Mouse (Mus musculus) Muller cell, postnatal 12 days (primary cell): ENCODE results near the gene Rhog.
A peak's percentile ranks its signal among the peaks of the same experiment; 100 is the strongest.
"Not testable (repeated sequence)": the region's sequence is repeated elsewhere in the genome, so short reads cannot be mapped to it uniquely, and the experiment has no call there.

Experiments used
- DNase-seq: peaks from one replicate; pipeline ENCODE4 v3.0.0-alpha.2; 2015; ENCODE audit errors: inconsistent ontology term

The Rhog gene

DNA sequence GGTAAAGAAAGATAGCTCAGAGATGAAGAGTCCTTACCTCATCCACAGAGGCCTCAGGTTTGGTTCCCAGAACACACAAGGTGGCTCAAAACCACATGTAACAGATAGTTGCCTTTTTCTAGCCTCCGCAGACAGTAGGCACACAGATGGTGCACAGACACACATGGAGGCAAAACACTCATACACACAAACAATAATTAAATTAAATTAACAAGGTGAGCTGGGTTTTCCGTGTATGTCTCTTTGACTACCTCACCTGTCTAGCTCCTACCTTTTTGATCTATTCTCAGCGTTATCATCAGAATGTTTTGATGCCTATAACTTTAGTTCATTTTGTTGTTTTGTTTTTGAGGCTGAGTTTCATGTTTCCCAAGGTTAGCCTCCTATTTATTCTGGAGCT lies at the start of gene Rhog:
Gene Rhog (minus strand): TSS at position 101 of the 400 bp plus-strand sequence.
- no peak for DNase-seq

DNA sequence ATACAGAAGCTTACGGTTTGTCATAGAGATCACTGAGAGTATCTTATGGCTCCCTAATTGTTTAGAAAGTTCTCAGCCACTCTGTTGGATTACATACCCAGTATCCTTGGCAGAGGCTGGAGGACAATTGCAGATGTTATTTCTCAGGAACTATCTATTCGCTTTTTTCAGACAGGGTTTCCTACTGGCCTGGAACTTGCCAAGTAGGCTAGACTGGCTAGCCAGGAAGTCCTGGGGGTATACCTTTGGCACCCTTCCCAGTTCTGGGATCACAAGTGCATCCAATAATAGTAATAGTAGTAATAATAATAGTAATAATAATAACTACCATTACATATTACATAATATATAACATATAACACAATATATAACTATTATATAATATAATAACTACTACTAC lies 49.7 kb upstream of the Rhog start:
- no peak for DNase-seq

DNA sequence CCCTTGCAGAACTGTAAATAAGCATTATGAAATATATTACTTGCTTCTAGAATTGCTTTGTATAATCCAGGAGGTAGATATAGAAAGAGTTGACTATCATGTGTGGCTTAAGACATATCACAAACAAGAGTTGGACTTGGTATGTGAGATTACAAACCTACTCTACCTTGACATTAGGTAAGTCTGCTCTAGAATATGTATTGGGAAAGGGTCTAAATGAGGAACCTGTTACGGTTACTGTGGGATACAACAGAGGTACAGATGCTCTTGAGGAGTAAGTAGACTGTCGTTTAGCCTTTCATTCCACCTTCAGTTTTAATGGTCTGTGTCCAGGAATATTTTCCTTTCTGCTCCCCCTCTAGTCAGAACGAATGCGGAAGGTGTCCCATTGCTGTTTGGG lies 46.6 kb upstream of the Rhog start:
- no peak for DNase-seq

DNA sequence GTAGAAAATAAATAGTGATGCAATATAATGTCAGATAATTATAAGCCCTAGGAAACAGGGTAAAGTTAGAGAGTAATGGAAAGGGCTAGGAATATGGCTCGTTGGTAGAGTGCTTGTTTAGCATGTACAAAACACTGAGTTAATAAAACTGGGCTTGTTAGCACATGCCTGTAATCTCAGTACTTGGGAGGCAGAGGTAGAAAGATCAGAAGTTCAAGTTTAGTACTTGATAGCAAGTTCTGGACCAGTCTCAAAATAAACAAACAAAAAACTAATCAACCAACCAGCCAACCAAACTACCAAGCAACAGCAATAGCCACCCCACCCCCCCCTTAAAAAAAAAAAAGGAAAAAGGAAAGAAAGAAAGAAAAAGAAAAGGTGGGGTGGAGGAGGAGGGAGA lies 44.9 kb upstream of the Rhog start:
- no peak for DNase-seq

DNA sequence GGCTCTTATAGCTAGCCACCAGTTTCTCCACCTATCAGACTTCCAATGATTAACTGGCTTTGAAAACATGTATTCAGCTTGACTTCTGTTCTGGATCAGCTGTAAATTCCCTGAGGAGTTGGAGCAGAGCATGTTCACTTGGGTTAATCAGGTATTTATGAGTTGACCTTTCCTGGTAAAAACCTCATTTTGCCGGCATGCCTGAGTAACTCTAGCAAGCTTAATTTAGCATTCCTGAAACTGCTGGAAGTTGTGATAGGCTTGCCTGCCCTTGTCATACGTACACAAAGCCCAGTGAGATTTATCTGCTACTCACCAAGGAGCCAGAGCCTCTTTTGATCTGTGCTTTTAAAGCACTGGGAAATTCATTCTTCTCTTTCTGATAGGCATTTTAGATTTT lies 37.4 kb upstream of the Rhog start:
- peak; percentile 52 for DNase-seq

DNA sequence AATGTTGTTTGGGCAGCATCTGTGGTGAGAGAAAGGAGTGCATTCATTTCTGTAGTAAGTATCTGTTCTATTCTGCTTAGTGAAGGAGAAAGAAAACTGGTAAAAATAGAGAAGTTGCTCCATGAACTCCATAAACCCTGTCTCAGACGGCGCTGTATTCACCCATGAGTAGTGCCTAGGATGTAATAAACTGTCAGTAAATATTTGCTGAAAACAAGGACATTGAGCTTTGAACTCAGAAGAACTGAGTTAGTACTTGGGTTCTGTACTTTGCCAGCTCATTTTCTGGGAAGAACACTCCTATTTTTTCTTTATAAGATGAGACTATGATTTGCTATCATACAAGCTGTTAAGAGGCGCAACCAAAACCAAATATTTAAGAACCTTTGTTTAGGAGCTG lies 36.4 kb upstream of the Rhog start:
- no peak for DNase-seq

DNA sequence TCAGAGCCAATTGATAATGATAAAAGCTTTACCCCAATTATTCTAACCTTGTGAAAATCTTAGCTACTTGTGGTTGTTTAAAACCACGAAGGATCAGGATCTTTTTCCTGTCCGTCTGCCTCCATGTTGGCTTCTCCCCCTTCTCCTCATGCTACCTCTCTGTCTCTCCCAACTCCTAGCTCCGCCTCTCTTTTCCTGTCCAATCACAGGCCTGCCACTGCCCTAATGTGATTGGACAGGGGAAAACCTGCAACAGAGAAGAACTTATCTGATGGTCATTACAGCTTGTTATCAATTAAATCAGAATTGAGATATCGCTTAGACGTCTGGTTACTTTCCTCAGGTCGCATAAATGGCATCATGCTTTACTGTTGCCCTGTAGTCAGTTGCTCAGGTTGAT lies 33.6 kb upstream of the Rhog start:
- DNase-seq, result no peak

DNA sequence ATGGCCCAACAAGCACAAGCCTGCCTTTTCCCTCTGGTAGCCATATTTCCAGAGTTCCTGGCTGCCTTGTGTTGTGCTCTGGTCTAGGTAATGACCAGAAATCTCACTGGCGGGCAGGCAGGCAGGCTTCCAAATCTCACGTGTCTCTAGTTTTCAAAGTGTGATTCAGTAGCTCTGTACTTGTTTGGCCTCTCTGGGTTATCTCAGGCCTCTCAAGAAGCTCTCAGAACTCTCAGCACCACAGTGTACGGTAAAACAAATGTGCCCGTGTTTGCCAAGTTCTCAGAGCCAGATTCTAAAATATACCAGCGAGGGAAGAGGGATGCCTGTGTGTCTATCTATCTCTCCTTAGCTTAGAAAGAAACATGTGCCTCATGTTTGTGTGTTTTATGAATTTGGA lies 26.4 kb upstream of the Rhog start:
- DNase-seq, result no peak

DNA sequence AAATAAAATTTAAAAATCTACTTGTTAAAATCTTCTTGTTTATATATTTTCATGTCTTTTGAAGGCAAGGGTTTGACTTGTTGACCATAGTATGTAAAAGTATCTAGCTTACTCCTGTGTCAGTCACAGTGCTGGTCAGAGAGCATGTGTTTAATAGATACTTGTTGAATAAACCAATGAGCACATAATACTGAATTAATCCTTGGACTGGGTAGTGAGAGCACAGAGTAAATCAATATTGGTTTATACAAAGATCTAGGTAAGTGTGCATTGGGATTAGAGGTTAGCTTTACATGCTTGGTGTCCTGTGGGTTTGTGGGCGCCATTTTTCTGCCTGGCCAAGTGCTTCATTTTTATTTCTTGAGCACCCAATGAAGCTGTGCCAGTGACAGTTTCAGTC lies 25.5 kb upstream of the Rhog start:
- DNase-seq, result no peak

DNA sequence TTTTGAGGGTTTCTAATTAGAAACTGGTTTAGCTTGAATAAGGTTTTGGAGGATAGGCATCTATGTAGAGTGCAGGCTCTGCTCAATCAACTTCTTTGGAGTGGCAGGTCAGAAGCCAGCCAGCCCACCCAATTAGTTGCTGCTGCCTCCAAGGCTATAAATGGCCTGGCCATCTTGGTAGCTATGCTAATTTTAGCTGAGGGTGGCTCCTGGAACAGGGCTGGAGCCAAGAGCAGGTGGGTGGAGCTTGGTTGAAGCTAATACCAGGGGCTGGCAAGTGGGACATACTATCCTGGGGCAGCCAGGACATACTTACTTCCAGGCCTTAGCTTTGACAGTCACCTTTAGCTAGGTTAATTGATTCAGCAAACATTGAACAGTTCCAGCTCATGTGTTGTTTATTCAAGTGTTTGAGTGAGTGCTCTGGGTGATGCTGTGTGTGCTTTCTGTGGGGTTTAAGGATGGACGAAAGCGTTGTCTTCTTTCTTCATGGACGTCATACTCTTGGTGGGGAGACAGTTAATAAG lies 16.6 kb upstream of the Rhog start:
- DNase-seq, result no peak

DNA sequence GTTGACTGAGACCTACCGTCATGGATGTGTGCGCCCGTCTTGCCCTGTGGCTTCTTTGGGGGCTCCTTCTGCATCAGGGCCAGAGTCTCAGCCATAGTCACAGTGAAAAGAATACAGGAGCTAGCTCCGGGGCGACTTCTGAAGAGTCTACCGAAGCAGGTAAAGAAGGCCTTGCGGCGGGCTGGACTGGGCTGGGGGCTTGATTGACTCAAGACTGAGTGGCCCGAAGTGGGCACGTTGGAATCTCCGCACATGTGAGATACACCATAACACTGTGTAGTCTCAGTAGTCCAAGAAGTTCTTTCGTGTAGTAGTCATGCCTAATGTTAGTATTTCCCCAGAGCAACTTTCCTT lies 12.5 kb upstream of the Rhog start:
- no peak for DNase-seq

DNA sequence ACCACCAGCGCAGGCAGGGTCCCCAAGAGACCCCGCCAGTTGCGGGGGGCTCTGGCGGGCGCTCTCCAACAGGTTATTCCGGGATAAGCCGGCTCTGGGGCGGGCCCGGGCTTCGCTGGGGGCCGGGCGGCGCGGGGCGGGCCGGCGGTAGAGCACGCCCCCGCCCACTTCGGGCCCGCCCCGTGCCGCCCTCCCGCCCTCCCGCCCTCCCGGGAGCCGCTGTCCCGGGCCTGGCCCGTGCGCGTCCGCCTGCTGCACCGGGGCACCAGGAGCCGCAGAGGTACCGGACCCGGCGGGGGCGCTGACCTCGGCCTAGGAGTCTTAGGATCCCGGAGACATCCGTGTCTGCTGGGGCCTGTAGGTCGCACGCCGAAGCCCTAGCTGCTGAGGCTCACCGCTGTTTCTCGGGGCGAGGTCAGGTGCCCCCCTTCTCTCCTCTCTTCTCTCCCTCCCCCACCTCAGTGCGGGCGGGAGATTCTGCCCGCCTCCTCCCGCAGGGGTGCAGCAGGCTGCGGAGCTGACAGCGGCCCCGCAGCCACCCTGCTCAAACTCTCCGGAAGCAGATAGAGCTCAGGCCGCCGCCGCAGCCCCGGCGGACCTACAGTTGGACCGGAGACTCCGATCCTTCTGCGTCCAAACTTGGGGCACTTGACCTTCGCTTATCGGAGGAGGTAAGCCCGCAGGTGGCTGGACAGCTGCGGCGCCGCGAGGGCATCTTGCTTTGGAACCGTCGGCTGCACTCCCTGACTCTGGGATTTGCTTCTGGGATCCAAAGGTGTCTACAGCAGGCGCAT lies 11.9 kb upstream of the Rhog start, which contains the start of gene Stim1:
Gene Stim1 (plus strand): TSS at position 206 of the 794 bp plus-strand sequence.
- DNase-seq, result peak; percentile 84

DNA sequence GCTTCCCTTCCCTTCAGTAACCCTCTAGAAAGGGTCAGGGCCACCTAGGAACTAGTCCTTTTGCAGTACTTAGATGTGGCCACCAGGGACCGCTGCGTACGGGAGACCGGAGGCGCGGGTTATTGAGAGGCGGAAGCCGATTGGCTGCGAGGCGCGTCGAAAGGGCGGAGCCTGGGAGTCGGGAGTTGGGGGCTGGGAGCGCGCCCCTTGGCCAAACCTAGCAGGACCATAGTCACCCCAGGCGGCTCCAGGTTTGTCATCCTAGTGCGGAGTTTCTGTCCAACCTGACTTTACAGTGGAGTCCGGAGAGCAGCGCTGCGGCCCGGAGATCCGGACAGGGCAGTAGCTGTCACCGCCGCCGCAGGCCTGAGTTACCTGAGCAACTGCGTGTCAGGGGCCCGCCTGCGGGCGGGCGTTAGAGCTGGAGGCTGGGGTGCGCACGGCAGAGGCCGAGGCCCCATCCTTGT lies 11.3 kb upstream of the Rhog start:
- DNase-seq, result peak; percentile 94

DNA sequence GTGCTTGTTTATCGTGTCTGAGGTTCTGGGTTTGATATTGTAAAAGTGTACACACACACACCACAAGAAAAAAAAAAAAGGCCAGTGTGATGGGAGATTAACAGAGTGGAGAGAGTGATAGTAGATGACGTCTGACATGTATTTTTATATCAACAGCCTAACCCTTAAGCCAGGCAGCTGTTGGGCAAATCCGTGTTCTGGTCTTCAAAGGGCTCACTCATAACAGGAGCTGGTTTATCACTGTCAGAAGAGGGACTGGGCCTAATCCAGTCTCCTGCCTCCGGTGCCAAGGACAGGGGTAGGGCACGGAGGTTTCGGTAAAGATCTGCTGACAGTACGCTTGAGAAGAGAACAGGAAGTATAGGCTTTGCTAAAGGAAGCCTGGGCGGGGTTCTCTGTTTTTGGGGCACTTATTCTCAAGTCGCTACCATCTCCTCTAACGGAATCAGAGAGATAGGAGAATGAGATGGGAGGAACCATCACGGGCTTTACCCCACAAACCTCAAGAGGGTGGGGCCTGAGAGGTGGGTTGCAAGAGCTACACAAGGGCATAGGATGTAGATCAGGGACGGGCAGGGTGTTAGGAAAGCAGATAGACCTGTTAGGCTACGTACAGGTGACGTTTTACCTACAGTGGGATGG lies 10.7 kb upstream of the Rhog start:
- no peak for DNase-seq

DNA sequence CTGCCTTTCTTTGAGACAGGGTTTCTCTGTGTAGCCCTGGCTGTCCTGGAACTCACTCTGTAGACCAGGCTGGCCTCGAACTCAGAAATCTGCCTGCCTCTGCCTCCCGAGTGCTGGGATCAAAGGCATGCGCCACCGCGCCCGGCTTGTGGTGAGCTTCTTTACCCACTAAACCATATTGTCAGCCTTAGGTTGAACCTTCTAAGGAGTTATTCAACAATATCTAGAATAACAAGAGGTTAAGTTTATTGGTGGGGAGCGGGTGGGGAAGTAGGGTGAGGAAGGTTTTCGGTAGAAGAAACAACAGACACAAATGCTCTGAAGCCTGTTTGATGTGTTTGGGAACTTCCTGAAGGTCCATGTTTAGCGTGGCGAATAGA lies 10.2 kb upstream of the Rhog start:
- DNase-seq, result not testable (repeated sequence)

DNA sequence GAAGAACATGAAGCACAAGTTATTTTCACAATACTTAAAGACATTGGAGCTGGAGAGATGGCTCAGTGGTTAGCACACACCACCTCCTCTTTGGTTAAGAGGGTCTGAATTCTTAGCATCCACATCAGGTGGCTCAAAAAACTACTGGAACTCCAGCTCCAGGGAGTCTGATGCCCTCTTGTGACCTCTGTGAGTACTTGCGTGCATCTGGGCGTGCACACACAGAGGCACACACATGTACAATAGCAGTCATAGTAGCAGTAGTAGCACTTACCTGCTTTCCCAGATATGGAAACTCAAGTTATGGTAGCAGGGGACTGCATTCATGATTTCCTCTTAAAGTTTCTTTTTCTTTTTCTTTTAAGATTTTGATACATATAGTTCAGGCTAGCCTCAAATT lies 7.2 kb upstream of the Rhog start:
- no peak for DNase-seq

DNA sequence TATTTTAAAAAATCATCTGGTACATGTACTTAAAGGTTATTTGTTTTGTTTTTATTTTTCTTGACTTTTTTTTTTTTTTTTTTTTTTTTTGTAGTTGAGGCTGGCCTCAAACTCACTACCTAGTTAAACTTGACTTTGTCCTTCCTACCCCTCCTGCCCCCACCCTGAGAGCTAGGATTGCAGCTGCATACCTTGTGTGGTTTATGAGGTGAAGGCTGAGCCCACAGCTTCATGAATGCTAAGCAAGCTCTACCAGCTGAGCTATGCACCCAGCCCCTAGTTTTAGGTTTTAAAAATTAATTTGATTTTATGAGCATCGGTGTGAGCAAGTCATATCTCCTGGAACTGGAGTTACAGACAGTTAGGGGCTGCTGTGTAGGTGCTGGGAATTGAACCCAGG lies 4.7 kb upstream of the Rhog start:
- no peak for DNase-seq

DNA sequence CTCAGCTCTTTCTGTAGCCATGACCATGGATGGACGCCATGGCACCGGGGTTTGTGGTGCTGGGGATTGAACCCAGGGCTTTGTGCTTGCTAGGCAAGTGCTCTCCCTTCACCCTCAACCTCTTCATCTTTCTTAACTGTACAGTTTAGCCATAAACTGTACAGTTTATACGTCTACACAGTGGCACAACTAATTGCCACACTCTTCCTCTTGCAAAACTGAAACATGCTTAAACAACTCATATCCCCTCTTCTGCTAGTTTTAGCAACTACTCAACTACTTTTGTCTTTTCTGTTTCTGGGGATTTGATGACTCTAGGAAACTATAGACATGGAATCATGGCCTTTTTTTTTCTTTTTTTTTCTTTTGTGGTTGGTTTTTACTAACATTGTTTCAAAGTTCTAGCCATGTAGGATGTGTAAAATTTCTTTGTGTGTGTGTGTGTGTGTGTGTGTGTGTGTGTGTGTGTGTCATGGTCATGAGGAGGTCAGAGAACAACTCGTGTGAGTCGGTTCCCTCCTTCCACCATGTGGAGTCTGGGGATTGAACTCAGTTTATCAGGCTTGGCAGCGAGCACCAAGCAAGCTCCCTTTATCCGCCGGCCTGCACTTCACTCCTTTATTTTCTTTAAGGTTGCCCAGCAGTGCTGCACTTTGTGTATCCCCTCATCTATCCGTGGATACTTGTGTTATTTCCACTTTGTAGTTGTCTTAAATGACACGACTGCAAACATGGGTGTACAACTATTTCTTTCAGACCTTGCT lies 4.0 kb upstream of the Rhog start:
- no peak for DNase-seq

DNA sequence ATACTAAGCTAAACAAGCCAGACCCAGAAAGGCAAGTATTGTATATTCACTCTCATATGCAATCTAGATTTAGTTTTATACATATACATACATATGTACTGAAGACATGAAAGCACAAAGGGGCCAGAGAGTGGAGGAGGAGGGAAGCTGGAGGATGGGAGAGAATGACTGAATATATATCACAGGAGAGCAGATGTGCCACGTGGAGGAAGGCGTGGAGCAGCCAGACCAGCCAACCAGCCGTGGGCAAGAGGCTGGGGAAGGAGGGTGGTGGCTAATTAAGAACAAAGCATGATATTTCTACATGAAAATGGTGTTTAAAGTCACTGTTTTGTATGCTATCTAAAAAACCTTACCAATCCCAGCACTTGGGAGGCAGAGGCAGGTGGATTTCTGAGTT lies 2.9 kb upstream of the Rhog start:
- no peak for DNase-seq

DNA sequence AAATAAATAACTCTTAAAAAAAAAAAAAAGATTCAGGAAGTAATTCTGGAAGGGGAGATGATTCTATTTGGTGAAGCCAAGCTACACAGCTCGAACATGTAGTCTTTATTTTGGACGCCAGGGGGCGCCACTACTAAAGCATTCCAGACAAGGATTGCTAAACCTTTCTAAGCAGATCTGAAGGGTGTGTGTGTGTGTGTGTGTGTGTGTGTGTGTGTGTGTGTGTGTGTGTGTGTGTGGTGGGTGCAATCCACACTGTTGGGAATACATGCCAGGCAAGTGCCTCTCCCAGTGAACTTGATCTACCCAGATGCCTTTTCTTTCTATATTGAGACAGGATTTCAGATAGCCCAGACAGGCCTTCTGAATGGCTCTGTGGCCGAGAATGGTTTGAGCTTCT lies 2.3 kb upstream of the Rhog start:
- peak; percentile 55 for DNase-seq

DNA sequence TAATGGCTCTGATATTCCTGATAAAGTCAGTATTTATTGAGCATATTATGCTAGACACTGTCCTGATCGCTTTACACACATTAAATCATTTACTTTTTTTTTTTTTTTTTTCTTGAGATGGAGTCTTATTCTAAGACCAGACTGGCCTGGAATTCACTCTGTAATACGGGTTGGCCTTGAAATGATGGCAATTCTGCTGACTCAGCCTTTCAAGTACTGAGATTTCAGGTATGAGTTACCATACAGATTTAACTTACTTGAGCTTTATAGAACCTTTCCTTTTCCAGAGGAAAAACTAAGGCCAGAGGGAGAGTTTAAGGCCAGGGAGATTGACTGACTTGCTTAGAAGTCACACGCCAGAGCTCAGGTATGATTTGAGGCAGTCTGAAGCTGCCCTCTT lies 782 bp upstream of the Rhog start:
- no peak for DNase-seq

DNA sequence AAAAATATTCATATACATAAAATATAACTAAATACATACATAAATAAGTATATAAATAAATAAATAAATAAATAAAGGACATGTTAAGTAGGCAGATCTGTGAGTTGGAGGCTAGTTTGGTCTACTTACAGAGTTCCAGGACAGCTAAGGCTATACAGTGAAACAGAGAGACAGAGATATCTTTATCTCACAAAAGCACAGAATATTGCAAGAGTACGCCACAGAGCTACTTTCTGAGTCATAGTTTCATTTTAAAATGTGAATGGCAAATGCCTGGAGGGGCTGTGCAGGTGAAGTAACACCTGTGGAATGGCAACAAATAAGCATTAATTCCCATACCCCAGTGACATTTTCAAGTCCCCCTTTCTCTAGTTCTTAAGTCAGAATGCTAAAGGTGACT lies 2.2 kb downstream of the Rhog start:
- no peak for DNase-seq
